Mouse (Mus musculus): ENCODE measurements around the gene Olfr685.

Olfr685 gene

GRCm38 (mm10) chr7:105185912-105186311 lies at the start of gene Olfr685:
Gene Olfr685 (minus strand): TSS chr7:105186012.
- DNase-seq (ENCODE audit: low read depth, low spot score): no peak

DNA sequence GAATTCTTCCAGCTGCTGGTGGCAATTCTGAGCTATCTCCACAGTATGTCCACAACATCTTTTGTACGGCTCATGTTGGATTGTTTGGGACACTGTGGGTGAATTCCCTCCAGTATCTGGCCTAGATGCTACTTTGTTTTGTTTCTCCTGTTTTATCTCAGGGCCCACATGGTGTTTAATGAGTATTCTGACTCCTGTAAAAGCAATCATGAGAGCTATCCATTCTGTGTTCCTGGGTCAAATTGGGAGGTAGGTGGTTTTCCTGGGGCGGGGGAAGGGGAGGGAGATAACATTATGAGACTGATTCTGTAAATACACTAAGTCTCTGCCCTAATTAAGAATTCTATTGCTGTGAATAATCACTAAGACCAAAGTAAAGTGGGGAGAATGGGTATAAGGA lies 43.6 kb upstream of the Olfr685 start:
- DNase-seq (ENCODE audit: low read depth, low spot score): no peak

DNA sequence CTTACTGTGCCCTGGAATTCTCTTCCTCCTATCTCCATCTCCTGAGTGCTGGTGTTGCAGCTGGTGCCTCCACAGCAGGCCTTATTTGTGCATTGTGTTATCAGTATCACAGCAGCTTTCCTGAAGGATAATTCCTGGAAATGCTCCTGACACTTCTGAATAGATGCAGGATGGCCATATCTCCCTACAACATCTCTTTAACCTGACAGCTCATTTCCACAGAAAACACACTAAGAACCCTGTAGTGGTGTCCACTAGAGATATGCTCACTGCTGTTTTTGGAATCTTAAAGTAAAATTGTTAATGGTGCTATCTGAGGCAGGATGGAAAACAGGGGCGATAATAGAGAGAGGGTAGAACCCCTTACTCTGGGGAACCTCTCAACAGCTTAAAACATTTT lies 42.3 kb upstream of the Olfr685 start:
- no peak for DNase-seq (ENCODE audit: low read depth, low spot score)

GRCm38 (mm10) chr7:105226703-105227102 lies 40.9 kb upstream of the Olfr685 start:
- no peak for DNase-seq (ENCODE audit: low read depth, low spot score)

DNA sequence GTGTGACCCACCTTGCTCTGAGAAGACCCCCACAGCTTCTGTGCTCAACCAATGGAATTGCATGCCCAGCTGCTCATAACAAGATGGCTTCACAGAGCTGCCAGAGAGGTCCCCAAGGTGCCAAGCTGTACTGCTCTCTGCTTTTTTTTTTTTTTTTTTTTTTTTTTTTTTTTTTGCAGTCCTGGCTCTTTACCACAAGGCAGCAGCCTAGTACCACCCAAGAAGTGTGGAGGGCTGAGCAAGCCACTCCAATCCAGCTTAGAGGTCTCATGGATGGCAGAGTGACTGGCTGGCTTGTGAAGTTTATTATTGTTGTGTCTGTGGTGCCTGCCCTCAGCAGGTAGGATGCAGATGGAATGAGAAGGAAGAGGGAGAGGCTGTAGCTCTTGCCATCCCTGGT lies 40.3 kb upstream of the Olfr685 start:
- no peak for DNase-seq (ENCODE audit: low read depth, low spot score)

DNA sequence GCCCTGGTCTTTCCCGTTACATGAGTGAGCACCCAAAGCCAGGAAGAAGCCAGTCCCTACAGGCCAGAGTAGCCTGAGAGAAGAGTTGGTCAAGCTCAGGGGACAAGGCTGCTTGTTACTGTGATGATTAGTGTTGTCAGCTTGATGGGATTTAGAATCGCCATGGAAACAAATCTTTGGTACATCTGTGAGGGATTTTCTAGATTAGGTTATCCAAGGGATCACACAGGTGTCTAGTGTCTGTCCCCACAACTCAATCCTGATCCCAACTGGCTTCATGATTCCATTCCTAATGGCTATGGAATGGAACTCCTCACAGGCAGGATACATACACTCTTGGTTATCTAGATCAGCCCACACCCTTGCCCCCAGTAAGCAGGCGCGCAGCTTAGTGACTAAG lies 32.5 kb upstream of the Olfr685 start:
- no peak for DNase-seq (ENCODE audit: low read depth, low spot score)

DNA sequence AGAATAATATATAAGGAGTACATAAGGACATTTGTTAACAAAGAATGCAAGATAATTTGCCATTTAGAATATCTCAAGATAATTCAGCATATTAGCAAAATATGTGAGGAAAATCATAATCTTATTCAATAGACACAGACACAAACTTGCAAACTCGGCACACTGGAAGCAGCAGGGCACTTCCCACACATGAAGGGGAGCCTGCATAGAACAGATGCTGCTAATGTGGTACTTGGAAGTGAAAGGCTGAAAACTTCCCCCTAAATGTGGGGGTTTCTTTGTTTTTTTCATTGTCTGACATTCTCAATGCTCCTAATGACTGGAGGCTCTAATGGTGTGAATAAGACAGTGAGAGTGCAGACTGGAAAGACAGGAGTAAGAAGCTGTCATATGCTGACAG lies 28.9 kb upstream of the Olfr685 start:
- DNase-seq (ENCODE audit: low read depth, low spot score): no peak

- no peak for DNase-seq (ENCODE audit: low read depth, low spot score)
Measured at GRCm38 (mm10) chr7:105207385-105207784, 21.6 kb upstream of the Olfr685 start, which contains the start of gene Olfr686. Gene Olfr686 (minus strand): TSS chr7:105207485.

DNA sequence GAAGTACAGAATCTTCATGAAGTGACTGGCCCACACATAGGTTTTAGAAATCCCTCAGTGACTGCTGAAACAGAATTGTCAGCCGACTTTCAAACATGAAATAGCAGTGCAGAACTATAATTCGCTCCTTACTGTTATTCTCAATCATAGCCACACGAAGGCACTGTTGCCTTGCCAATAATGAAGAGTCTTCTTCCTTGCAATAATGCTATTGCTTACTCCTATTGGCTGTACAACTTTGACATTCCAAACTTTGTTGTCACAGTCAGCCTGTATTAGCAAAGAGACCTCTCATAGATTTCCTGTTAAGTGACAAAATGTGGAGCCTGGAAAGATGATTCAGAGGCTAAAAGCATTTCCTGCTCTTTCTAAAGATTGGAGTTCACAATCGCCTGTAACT lies 15.0 kb downstream of the Olfr685 start:
- no peak for DNase-seq (ENCODE audit: low read depth, low spot score)

GRCm38 (mm10) chr7:105163553-105163952 lies 22.3 kb downstream of the Olfr685 start, which contains the start of gene Olfr684:
Gene Olfr684 (minus strand): TSS chr7:105163653.
- DNase-seq (ENCODE audit: low read depth, low spot score): no peak

DNA sequence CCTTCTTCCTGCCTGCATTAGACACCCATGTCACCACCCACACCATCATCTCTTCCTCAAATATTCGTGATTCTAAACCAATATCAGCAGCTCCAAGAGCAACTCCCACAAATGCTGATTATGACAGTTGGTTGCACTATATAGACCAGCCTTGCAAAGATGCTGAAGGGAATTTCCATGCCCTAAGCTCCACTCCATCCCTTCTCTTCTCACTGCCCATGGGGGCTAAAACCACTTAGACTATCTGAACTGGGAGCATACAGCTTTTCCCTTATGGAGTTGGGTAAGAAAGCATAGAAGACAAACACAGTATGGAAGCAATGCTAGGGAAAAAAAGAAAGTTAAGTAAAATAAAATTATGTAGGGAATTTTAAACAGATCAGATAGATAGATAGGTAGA lies 38.9 kb downstream of the Olfr685 start, which contains the start of gene Olfr683:
Olfr683 (minus strand) TSS at position 101 of the 400 bp plus-strand sequence.
- DNase-seq (ENCODE audit: low read depth, low spot score): no peak

GRCm38 (mm10) chr7:105141275-105141674 lies 44.5 kb downstream of the Olfr685 start:
- no peak for DNase-seq (ENCODE audit: low read depth, low spot score)
